Mouse (Mus musculus) forebrain, embryonic 15.5 days (tissue): ENCODE results near the gene 2310061I04Rik. TPM values are rescaled to one million over a fixed set of nuclear protein-coding genes. Genes with fewer than 3 reads are reported as not detected.
A peak's percentile ranks its signal among the peaks of the same experiment; 100 is the strongest.

Experiments
- ATAC-seq: fragments of 200-750 bp; cut with Nextera tagmentation; replicated peaks from 2 replicates; pipeline ENCODE4 v1.8.0; 2017; ENCODE audit warnings: mild to moderate bottlenecking, moderate TSS enrichment, moderate library complexity
- H3K27ac ChIP-seq: fragments of 300-500 bp; sonication (generic); replicated peaks from 2 replicates; pipeline ENCODE4 v1.5.1; 2015; ENCODE audit warnings: mild to moderate bottlenecking, inconsistent platforms
- H3K27me3 ChIP-seq: fragments of 300-500 bp; sonication (generic); 2 replicates; pipeline ENCODE4 v1.6.1; 2015; ENCODE audit warnings: inconsistent platforms
- H3K36me3 ChIP-seq: fragments of 300-500 bp; sonication (generic); 2 replicates; pipeline ENCODE4 v1.6.1; 2015; ENCODE audit warnings: mild to moderate bottlenecking, inconsistent platforms
- H3K4me1 ChIP-seq: fragments of 300-500 bp; sonication (generic); 2 replicates; pipeline ENCODE4 v1.6.1; 2015; ENCODE audit warnings: inconsistent platforms
- H3K4me2 ChIP-seq: fragments of 300-500 bp; sonication (generic); replicated peaks from 2 replicates; pipeline ENCODE4 v1.6.1; 2015; ENCODE audit warnings: mild to moderate bottlenecking, inconsistent platforms
- H3K4me3 ChIP-seq: fragments of 300-500 bp; sonication (generic); 2 replicates; pipeline ENCODE4 v1.5.1; 2015; ENCODE audit warnings: mild to moderate bottlenecking, inconsistent platforms
- H3K9ac ChIP-seq: fragments of 300-500 bp; sonication (generic); replicated peaks from 2 replicates; pipeline ENCODE4 v1.6.1; 2015; ENCODE audit warnings: mild to moderate bottlenecking, inconsistent platforms
- H3K9me3 ChIP-seq: fragments of 300-500 bp; sonication (generic); 2 replicates; pipeline ENCODE4 v1.6.1; 2016; ENCODE audit warnings: inconsistent platforms
- WGBS: fragments of 180-500 bp; shearing (Covaris S2); methylation state at CpG from one replicate; pipeline ENCODE4 v1.1.7; 2015; ENCODE audit warnings: mixed read lengths; 5-methylcytosine and 5-hydroxymethylcytosine counted together
- polyA plus RNA-seq: library from polyadenylated mRNA; unstranded; fragments of >200 nt; fragmentation: Nextera tagmentation; extraction: Ambion mirVana; gene quantifications from 2 replicates; pipeline ENCODE4 v1.2.1, GENCODE M21; 2015

2310061I04Rik gene
- polyA plus RNA-seq, 1 experiment from 2014 or later, result 41.5 TPM

- Histone ChIP-seq H3K4me2 (peak overlapping the region; percentile 82; the same call in 1 of the 2 replicates), H3K36me3 (peaks cover 28% of the 10 kb centered on the region), H3K9me3 (no peaks in the 10 kb centered on the region), H3K9ac (no peak overlapping the region), H3K27me3 (no peaks in the 10 kb centered on the region), H3K27ac (peak overlapping the region; percentile 99), H3K4me1 (peaks cover 31% of the 10 kb centered on the region), H3K4me3 (0 out of 2 replicates have a peak overlapping the region, but pooled peaks have one; percentile 77)
- WGBS, result 62% methylated on average over 5 of the region's 5 CpGs
- no peak for ATAC-seq
Observed at GRCm38 (mm10) chr17:35920862-35921562, 23.8 kb upstream of the 2310061I04Rik start.

- Histone ChIP-seq H3K4me1 (peaks cover 35% of the 10 kb centered on the region), H3K4me3 (peak overlapping the region; percentile 77), H3K27ac (peak overlapping the region; percentile 99), H3K27me3 (no peaks in the 10 kb centered on the region), H3K9me3 (no peaks in the 10 kb centered on the region), H3K36me3 (peaks cover 22% of the 10 kb centered on the region), H3K4me2 (peak overlapping the region; percentile 82), H3K9ac (peak overlapping the region; percentile 65)
- 81% methylated on average over 1 of the region's 1 CpGs for WGBS
- ATAC-seq, result no peak
Observed at GRCm38 (mm10) chr17:35920384-35920783, 23.2 kb upstream of the 2310061I04Rik start.

- ATAC-seq, result no peak
- Histone ChIP-seq H3K4me1 (peaks cover 40% of the 10 kb centered on the region), H3K4me3 (peak overlapping the region; percentile 77), H3K27me3 (no peaks in the 10 kb centered on the region), H3K36me3 (peaks cover 17% of the 10 kb centered on the region), H3K9me3 (no peaks in the 10 kb centered on the region), H3K4me2 (peak overlapping the region; percentile 82), H3K9ac (peak overlapping the region; percentile 65), H3K27ac (peak overlapping the region; percentile 99)
- WGBS, result 50% methylated on average over 6 of the region's 6 CpGs
Observed at GRCm38 (mm10) chr17:35919864-35920301, 22.7 kb upstream of the 2310061I04Rik start.

GRCm38 (mm10) chr17:35919060-35919715, 22.0 kb upstream of the 2310061I04Rik start:
- Histone ChIP-seq H3K27ac (peak overlapping the region; percentile 99), H3K27me3 (no peaks in the 10 kb centered on the region), H3K9ac (peak overlapping the region; percentile 92), H3K4me3 (peak overlapping the region; percentile 77), H3K4me1 (peaks cover 44% of the 10 kb centered on the region), H3K9me3 (no peaks in the 10 kb centered on the region), H3K36me3 (peaks cover 14% of the 10 kb centered on the region), H3K4me2 (peak overlapping the region; percentile 82)
- WGBS, result 3% methylated on average over 7 of the region's 7 CpGs
- ATAC-seq, result peak; percentile 55

- peak overlapping the region; percentile 82 for H3K4me2 ChIP-seq
- WGBS, result under 1% methylated on average over 11 of the region's 11 CpGs
- peak overlapping the region; percentile 77 for H3K4me3 ChIP-seq
- ATAC-seq, result no peak
- H3K27ac ChIP-seq, result peak overlapping the region; percentile 99
- H3K27me3 ChIP-seq, result no peaks in the 10 kb centered on the region
- peaks cover 9% of the 10 kb centered on the region for H3K36me3 ChIP-seq
- H3K9me3 ChIP-seq, result no peaks in the 10 kb centered on the region
- peak overlapping the region; percentile 92 for H3K9ac ChIP-seq
- H3K4me1 ChIP-seq, result peaks cover 44% of the 10 kb centered on the region
Observed at GRCm38 (mm10) chr17:35918276-35919059, 21.2 kb upstream of the 2310061I04Rik start.

- peak overlapping the region; percentile 99 for H3K27ac ChIP-seq
- peaks cover 5% of the 10 kb centered on the region; the same call in 1 of the 2 replicates for H3K36me3 ChIP-seq
- H3K4me2 ChIP-seq, result peak overlapping the region; percentile 82
- 0% methylated on average over 13 of the region's 13 CpGs for WGBS
- peak overlapping the region; percentile 92 for H3K9ac ChIP-seq
- no peaks in the 10 kb centered on the region for H3K9me3 ChIP-seq
- ATAC-seq, result 0 out of 2 replicates have a peak, but pooled peaks have one; percentile 4
- no peaks in the 10 kb centered on the region for H3K27me3 ChIP-seq
- H3K4me1 ChIP-seq, result peaks cover 44% of the 10 kb centered on the region
- peak overlapping the region; percentile 77 for H3K4me3 ChIP-seq
Observed at GRCm38 (mm10) chr17:35917463-35918251, 20.4 kb upstream of the 2310061I04Rik start.

- Histone ChIP-seq H3K4me3 (peak overlapping the region; percentile 77), H3K27me3 (no peaks in the 10 kb centered on the region), H3K4me1 (peaks cover 41% of the 10 kb centered on the region), H3K36me3 (peaks cover 7% of the 10 kb centered on the region; the same call in 1 of the 2 replicates), H3K9me3 (no peaks in the 10 kb centered on the region), H3K9ac (peak overlapping the region; percentile 92), H3K4me2 (peak overlapping the region; percentile 82), H3K27ac (peak overlapping the region; percentile 99)
- 0% methylated on average over 8 of the region's 8 CpGs for WGBS
- no peak for ATAC-seq
Observed at GRCm38 (mm10) chr17:35917143-35917462, 19.9 kb upstream of the 2310061I04Rik start.

- WGBS, result under 1% methylated on average over 83 of the region's 83 CpGs
Observed at GRCm38 (mm10) chr17:35916297-35917142, 19.3 kb upstream of the 2310061I04Rik start, which contains the start of the genes Mrps18b and Ppp1r10. Gene Mrps18b (minus strand): TSS chr17:35916389. Gene Ppp1r10 (plus strand): TSS chr17:35916434.

GRCm38 (mm10) chr17:35915538-35916296, 18.5 kb upstream of the 2310061I04Rik start:
- 4% methylated on average over 28 of the region's 28 CpGs for WGBS
- no peak; the same call in 1 of the 2 replicates for ATAC-seq

More at GRCm38 (mm10) chr17:35916297-35917142, 19.3 kb upstream of the 2310061I04Rik start, which contains the start of the genes Mrps18b and Ppp1r10:
- peak; percentile 95 for ATAC-seq
- Histone ChIP-seq H3K27ac (peak within 1 kb of the TSS; percentile 99), H3K4me1 (peaks cover 37% of the 10 kb centered on the region), H3K27me3 (no peaks in the 10 kb centered on the region), H3K4me3 (peak within 1 kb of the TSS; percentile 77), H3K36me3 (peaks cover 7% of the 10 kb centered on the region; the same call in 1 of the 2 replicates), H3K4me2 (peak within 1 kb of the TSS; percentile 82), H3K9me3 (no peaks in the 10 kb centered on the region), H3K9ac (peak within 1 kb of the TSS; percentile 92)

GRCm38 (mm10) chr17:35914975-35915374, 17.7 kb upstream of the 2310061I04Rik start:
- H3K4me3 ChIP-seq, result peak overlapping the region; percentile 77; the same call in 1 of the 2 replicates

More at GRCm38 (mm10) chr17:35915538-35916296, 18.5 kb upstream of the 2310061I04Rik start:
- Histone ChIP-seq H3K27me3 (no peaks in the 10 kb centered on the region), H3K4me3 (peak overlapping the region; percentile 77), H3K4me2 (peak overlapping the region; percentile 66), H3K36me3 (peaks cover 7% of the 10 kb centered on the region; the same call in 1 of the 2 replicates), H3K27ac (peak overlapping the region; percentile 99), H3K4me1 (peaks cover 29% of the 10 kb centered on the region), H3K9me3 (no peaks in the 10 kb centered on the region), H3K9ac (peak overlapping the region; percentile 92)

More at GRCm38 (mm10) chr17:35914975-35915374, 17.7 kb upstream of the 2310061I04Rik start:
- WGBS, result 87% methylated on average over 6 of the region's 6 CpGs
- Histone ChIP-seq H3K9ac (no peak overlapping the region), H3K27ac (no peak overlapping the region), H3K9me3 (no peaks in the 10 kb centered on the region), H3K27me3 (no peaks in the 10 kb centered on the region), H3K4me1 (peaks cover 24% of the 10 kb centered on the region), H3K36me3 (peaks cover 7% of the 10 kb centered on the region; the same call in 1 of the 2 replicates), H3K4me2 (peak overlapping the region; percentile 66)
- ATAC-seq, result no peak
